Mouse (Mus musculus) liver, adult (tissue): Measurements from ENCODE around the gene 9130019O22Rik.
"Not testable (repeated sequence)": the region's sequence is repeated elsewhere in the genome, so short reads cannot be mapped to it uniquely, and the experiment has no call there.

Experiments used
- GATA4 ChIP-seq: IDR thresholded peaks from 2 replicates; pipeline ENCODE4 v1.6.1; 2014; ENCODE audit warnings: mild to moderate bottlenecking, low read length; ENCODE audit not compliant: insufficient replicate concordance

The 9130019O22Rik gene

DNA sequence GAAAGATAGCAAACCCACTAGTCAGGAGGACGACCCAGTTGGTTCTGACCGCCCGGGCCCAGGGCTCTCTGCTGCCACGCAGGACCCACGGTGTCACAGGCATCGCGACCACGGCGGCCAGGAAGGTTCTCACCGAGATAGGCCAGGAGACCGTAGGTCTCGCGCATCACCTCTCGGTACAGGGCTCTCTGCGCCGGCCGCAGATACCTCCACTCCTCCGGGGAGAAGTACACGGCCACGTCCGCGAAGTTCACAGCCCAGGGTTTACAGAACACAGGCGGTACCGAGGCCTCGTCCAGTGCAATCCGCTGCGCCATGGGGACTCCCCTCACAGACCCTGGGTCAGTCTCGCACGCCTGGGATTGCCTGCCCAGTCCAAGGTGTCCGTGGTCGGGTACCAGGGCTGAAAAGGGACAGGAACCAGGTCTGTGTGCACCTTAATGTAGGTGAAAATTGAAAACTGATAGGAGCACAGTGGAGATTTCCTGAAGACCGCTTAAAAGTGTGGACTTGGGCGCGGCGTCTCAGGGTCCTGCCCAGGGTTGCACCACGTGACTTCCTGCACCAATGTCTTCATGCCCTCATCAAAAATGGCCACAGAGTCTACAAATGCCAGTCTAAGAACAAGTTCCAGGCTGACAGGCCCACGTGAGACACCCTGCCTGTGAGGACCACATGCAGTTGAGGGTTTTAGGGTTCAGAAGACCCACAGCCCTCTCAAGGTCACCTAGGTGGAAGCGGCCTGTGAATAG lies at the start of gene 9130019O22Rik:
TSS of gene 9130019O22Rik (minus strand) at position 526 of the 752 bp plus-strand sequence.
- no peak for TF ChIP-seq GATA4

GRCm38 (mm10) chr7:127435206-127435605 lies 48.2 kb upstream of the 9130019O22Rik start:
- TF ChIP-seq GATA4, result no peak

DNA sequence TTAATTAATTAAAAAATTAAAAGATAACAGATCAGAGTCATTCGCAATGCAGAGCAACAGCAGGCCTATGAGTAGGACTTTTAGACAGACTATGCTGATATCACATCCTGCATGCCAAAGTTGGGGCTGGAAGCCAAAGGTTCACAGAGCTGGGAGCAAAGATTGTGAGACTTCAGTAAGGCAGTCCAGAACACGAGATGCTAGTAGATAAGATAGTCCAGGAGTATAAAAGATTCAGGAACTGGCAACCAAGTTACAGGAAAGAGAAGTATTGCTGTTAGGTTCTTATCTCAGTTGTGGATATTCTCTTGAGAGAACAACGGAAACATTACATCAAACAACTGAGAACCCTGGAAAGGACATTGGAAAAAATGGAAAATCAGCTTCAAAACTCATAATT lies 39.4 kb upstream of the 9130019O22Rik start:
- TF ChIP-seq GATA4, result peak; percentile 94

DNA sequence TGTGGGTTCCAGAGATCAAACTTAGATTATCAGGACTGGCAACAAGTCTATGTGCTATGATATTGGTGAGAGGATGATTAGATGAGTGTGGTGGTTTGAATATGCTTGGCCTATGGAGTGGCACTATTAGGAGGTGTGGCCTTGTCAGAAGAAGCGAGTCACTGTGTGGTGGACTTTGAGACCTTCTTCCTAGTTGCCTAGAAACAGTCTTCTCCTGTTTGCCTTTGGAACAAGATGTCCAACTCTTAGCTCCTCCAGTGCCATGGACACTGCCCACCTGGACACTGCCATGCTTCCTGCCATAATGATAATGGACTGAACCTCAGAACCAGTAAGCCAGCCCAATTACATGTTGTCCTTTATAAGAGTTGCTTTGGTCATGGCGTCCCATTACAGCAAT lies 38.9 kb upstream of the 9130019O22Rik start:
- no peak for TF ChIP-seq GATA4

DNA sequence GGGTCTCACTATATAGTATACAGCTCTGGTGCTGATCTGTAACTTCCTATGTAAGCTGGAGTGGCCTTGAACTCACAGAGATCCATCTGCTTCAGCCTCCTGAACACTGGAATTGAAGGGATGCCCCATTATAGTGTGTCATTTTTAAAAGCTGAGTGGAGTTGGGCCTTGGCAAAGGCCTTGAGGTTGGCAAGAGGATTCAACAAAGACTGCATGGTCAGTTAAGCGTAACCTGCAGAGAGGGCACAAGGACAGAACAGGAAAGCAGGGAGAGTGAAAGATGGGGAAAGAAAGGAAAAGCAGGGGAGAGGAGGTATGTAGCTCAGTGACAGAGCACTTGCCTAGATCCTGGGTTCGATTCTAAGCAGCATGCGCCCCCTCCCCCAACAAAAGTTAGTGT lies 38.3 kb upstream of the 9130019O22Rik start:
- TF ChIP-seq GATA4, result no peak

DNA sequence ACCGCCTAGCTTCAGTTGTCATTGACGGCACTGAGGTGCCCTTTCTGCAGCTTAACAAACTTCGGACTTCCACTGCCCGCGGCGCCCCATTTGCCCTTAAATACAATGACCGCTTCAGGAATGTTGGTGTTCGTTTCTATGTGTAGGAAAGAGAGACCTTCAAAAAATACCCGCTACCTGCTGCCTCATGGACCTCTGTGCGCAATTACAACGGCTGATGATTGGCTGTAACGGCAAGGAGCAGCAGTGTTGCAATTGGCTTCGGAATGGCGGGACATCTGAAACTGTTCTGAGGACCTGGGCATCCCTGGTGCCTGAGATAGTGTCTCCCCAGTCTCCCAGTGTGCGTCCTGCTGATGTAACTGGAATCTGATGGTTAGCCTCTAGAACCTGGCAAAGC lies 35.3 kb upstream of the 9130019O22Rik start:
- TF ChIP-seq GATA4, result no peak

DNA sequence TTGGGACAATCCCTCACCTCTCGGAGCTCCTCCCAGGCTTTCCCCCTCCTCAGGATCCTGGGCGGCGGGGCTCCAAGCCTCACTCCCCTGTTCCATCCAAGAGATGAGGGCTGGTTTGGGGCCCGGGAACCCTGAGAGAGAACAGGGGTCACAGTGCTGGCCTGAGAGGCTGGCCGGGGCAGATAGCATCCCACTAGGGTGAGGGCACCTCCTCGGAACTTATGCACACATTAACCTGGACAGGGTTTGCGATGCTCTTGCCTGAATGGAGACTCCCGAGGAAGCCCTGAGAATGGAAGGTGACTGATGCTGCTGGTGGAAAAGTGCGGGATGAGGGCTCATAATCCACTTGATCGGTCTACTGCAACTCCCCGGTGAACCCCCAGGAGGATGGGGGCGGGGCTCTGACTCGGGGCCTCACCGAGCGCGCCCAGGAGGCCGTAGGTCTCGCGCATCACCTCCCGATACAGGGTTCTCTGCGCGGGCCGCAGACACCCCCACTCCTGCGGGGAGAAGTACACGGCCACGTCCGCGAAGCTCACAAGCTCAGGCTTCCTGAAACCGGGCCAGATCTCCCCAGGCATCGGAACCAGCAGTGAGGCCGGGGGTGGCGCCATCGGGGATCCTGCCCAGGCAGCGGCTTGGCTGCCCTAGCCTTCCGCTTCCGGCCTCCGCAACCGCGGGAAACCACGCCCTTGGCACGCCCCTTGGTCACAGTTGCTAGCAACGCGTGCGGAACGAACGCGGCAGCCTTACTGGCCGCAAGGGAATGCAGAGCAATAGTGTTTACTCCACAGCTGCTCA lies 34.6 kb upstream of the 9130019O22Rik start, which contains the start of gene Zfp688:
TSS of gene Zfp688 (minus strand) at position 681 of the 804 bp plus-strand sequence.
- peak; percentile 53; the same call in 1 of the 2 replicates for TF ChIP-seq GATA4

DNA sequence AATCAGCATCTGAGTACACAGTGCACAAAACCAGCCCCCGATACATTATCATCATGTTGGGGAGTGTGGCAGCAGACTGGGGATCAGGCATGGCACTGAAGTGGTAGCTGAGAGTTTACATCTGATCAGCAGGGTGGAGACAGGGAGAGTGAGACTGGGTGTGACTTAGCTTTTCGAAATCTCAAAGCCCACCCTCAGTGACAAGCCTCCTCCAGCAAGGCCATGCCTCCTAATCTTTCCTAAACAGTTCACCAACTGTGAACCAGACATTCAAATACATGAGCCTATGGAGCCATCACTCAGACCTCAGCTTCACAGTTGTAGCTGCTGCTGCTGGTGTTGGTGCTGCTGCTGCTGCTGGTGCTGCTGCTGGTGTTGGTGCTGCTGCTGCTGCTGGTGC lies 24.5 kb upstream of the 9130019O22Rik start:
- TF ChIP-seq GATA4, result no peak

DNA sequence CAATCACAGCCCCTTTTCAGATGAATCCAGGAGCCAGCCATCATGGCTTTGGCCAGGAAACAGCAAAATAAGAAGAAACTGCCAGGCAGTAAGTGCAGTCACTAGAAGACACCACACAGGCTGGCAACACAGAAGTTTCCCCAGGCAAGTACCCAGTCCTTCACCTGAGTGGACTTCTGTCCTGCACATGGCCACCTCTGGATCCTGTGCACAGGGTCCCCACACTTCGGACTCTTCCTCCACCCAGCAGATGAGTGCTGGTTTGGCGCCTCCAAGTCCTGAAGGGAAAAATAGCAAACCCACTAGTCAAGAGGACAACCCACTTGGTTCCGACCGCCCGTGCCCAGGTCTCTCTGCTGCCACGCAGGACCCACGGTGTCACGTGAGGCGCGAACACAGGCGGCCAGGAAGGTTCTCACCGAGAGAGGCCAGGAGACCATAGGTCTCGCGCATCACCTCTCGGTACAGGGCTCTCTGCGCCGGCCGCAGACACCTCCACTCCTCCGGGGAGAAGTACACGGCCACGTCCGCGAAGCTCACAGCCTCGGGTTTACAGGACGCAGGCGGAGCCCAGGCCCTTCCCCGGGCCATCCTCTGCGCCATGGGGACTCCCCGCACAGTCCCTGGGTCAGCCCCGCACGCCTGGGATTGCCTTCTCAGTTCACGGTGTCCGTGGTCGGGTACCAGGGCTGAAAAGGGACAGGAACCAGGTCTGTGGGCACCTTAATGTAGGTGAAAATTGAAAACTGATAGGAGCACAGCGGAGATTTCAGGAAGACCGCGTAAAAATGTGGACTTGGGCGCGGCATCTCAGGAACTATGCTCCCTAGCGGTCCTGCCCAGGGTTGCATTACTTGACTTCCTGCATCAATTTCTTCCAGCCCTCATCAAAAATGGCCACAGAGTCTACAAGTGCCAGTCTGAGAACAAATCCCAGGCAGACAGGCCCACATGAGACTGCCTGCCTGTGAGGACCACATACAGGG lies 19.3 kb upstream of the 9130019O22Rik start, which contains the start of gene Zfp764:
TSS of gene Zfp764 (minus strand) at position 821 of the 986 bp plus-strand sequence.
- TF ChIP-seq GATA4, result not testable (repeated sequence)

DNA sequence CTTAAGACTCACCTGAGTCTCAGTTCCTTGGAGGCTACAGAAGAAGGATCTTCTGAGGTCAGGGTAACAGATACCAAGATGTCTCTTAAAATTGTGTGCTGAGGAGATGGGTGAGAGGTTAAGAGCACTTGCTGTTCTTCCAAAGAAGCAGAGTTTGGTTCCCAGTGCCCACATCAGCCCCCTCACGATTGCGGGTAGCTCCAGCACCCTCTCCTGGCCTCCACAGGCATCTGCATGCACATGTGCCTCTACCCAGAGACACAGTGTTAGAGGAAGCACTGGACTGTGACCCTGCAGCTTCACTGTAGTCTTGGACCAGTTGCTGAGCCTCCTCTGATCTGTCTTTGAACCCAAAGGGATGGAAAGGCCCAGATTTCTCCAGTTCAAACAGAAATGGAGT lies 16.0 kb upstream of the 9130019O22Rik start:
- TF ChIP-seq GATA4, result no peak

DNA sequence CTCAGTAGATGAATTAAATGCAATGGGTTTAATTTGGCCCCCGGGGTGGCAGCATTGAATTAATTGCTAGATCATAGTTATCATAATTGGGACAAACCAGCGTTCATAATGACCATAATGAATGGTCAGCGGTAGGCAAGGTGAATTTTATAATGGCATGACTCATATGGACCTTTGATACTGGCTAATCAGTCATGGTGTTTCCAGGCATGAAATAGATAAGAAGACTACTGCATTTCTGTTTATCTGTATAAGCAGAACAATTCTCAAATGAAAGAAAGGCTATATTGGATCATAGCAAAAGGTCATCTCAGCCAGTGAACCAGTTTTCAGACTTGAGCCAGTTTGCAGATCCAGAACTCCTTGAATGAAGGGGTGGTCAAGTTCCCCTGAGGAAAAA lies 13.4 kb upstream of the 9130019O22Rik start:
- no peak for TF ChIP-seq GATA4

GRCm38 (mm10) chr7:127393944-127394333 lies 7.0 kb upstream of the 9130019O22Rik start:
- TF ChIP-seq GATA4, result no peak

- no peak for TF ChIP-seq GATA4
These were observed 6.4 kb upstream of the 9130019O22Rik start, which contains the start of gene E430018J23Rik for GRCm38 (mm10) chr7:127393157-127393943. Gene E430018J23Rik (minus strand): TSS chr7:127393629.

- no peak for TF ChIP-seq GATA4
These were observed 5.4 kb upstream of the 9130019O22Rik start for GRCm38 (mm10) chr7:127392251-127392824.
